Mouse (Mus musculus): ENCODE results near the gene Usp47.

Gene Usp47

GRCm38 (mm10) chr7:112023150-112023600 lies at the start of gene Usp47:
Gene Usp47 (plus strand): TSS chr7:112023504.
- DNase-seq (ENCODE audit: low read depth in 1 of 2, low spot score in 2 of 2): peak; percentile 34 to 70

- no peak for DNase-seq (ENCODE audit: low read depth in 1 of 2, low spot score in 2 of 2)
Measured at GRCm38 (mm10) chr7:111976401-111976800, 46.9 kb upstream of the Usp47 start.

GRCm38 (mm10) chr7:111977871-111978270 lies 45.4 kb upstream of the Usp47 start:
- DNase-seq (ENCODE audit: low read depth in 1 of 2, low spot score in 2 of 2): no peak

GRCm38 (mm10) chr7:111982296-111982695 lies 41.0 kb upstream of the Usp47 start:
- DNase-seq (ENCODE audit: low read depth in 1 of 2, low spot score in 2 of 2): no peak

- DNase-seq (ENCODE audit: low read depth in 1 of 2, low spot score in 2 of 2): no peak
Measured at GRCm38 (mm10) chr7:111984530-111984929, 38.8 kb upstream of the Usp47 start.

GRCm38 (mm10) chr7:111985266-111985665 lies 38.0 kb upstream of the Usp47 start:
- DNase-seq (ENCODE audit: low read depth in 1 of 2, low spot score in 2 of 2): no peak

GRCm38 (mm10) chr7:111986906-111987305 lies 36.4 kb upstream of the Usp47 start:
- DNase-seq (ENCODE audit: low read depth in 1 of 2, low spot score in 2 of 2): no peak

- no peak for DNase-seq (ENCODE audit: low read depth in 1 of 2, low spot score in 2 of 2)
Measured at GRCm38 (mm10) chr7:111997441-111997840, 25.9 kb upstream of the Usp47 start.

GRCm38 (mm10) chr7:111998446-111999004 lies 24.8 kb upstream of the Usp47 start:
- no peak for DNase-seq (ENCODE audit: low read depth in 1 of 2, low spot score in 2 of 2)

GRCm38 (mm10) chr7:111999376-111999775 lies 23.9 kb upstream of the Usp47 start:
- DNase-seq (ENCODE audit: low read depth in 1 of 2, low spot score in 2 of 2): no peak

- DNase-seq (ENCODE audit: low read depth in 1 of 2, low spot score in 2 of 2): peak; percentile 13 to 28
Measured at GRCm38 (mm10) chr7:112000166-112000565, 23.1 kb upstream of the Usp47 start.

- no peak for DNase-seq (ENCODE audit: low read depth in 1 of 2, low spot score in 2 of 2)
Measured at GRCm38 (mm10) chr7:112010511-112010910, 12.8 kb upstream of the Usp47 start.

GRCm38 (mm10) chr7:112010976-112011375 lies 12.3 kb upstream of the Usp47 start:
- no peak for DNase-seq (ENCODE audit: low read depth in 1 of 2, low spot score in 2 of 2)

- DNase-seq (ENCODE audit: low read depth in 1 of 2, low spot score in 2 of 2): no peak
Measured at GRCm38 (mm10) chr7:112012102-112012501, 11.2 kb upstream of the Usp47 start.

GRCm38 (mm10) chr7:112012621-112013177 lies 10.6 kb upstream of the Usp47 start:
- DNase-seq (ENCODE audit: low read depth in 1 of 2, low spot score in 2 of 2): no peak

- DNase-seq (ENCODE audit: low read depth in 1 of 2, low spot score in 2 of 2): no peak
Measured at GRCm38 (mm10) chr7:112014148-112014547, 9.2 kb upstream of the Usp47 start.

GRCm38 (mm10) chr7:112022506-112023149 lies 676 bp upstream of the Usp47 start:
- no peak for DNase-seq (ENCODE audit: low read depth in 1 of 2, low spot score in 2 of 2)

- DNase-seq (ENCODE audit: low read depth in 1 of 2, low spot score in 2 of 2): no peak
Measured at GRCm38 (mm10) chr7:112023601-112024445, 519 bp downstream of the Usp47 start.

GRCm38 (mm10) chr7:112024446-112024730 lies 1.1 kb downstream of the Usp47 start:
- DNase-seq (ENCODE audit: low read depth in 1 of 2, low spot score in 2 of 2): no peak

GRCm38 (mm10) chr7:112024856-112025255 lies 1.6 kb downstream of the Usp47 start:
- DNase-seq (ENCODE audit: low read depth in 1 of 2, low spot score in 2 of 2): no peak

GRCm38 (mm10) chr7:112030594-112030993 lies 7.3 kb downstream of the Usp47 start:
- DNase-seq (ENCODE audit: low read depth in 1 of 2, low spot score in 2 of 2): no peak

GRCm38 (mm10) chr7:112035804-112036203 lies 12.5 kb downstream of the Usp47 start:
- no peak for DNase-seq (ENCODE audit: low read depth in 1 of 2, low spot score in 2 of 2)

Data from monocyte, adult 2 months (primary cell).